Mouse (Mus musculus): ENCODE data around the gene Olfr1274-ps. TPM values are rescaled to one million over a fixed set of nuclear protein-coding genes. Genes with fewer than 3 reads are reported as not detected.
"Not testable (repeated sequence)": the region's sequence is repeated elsewhere in the genome, so short reads cannot be mapped to it uniquely, and the experiment has no call there.

The Olfr1274-ps gene
- total and polyA plus RNA-seq, 3 experiments: not detected

DNA sequence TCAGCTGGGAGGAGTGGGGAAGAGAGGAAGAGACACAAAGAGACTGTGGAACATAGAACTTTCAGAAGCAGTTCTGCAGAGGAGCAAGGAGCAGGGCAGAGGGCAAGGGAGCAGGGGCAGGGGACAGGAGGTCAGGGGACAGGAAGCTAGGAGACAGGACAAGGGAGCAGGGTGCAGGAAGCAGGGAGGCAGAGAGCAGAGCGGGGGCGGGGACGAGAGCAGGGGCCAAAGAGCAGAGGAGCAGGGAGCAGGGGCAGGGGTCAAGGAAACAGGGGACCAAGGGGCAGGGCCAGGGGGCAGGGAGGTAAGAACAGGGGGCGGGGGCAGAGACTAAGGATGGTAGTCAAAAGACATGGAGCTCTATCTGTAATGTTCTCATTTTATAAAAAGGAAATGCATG, 43.3 kb downstream of the Olfr1274-ps start:
- H3K9ac ChIP-seq (ENCODE audit: insufficient read depth, low read depth); H3K4me3 ChIP-seq (replicated peaks in 1 of 3; ENCODE audit: low read depth in 2 of 3, low read length in 2 of 3, poor library complexity in 1 of 3); H3K4me2 ChIP-seq (ENCODE audit: insufficient read depth, low read depth, poor library complexity, severe bottlenecking); H3K36me3 ChIP-seq (replicated peaks in 1 of 2; ENCODE audit: control insufficient read depth in 1 of 2, insufficient read depth in 1 of 2, low read length in 1 of 2); H3K4me1 ChIP-seq (ENCODE audit: control insufficient read depth in 1 of 2, insufficient read depth in 2 of 2); H3K9me3 ChIP-seq (replicated peaks; ENCODE audit: low read length); DNase-seq (ENCODE audit: extremely low read depth); dilution Hi-C loops (cut with MboI; ENCODE audit: extremely low pct_ligation_motif_present, extremely low pct_unique_long_range_greater_than_20kb, low sequenced_read_pairs); H3K79me2 ChIP-seq (replicated peaks; ENCODE audit: control insufficient read depth, extremely low read depth, insufficient read depth, poor library complexity, severe bottlenecking); H3K27ac ChIP-seq (ENCODE audit: insufficient read depth, low read depth); H3K27me3 ChIP-seq (replicated peaks); in situ Hi-C loops (cut with MboI; ENCODE audit: low pct_ligation_motif_present, low pct_unique_long_range_greater_than_20kb, low sequenced_read_pairs): not testable (repeated sequence)

DNA sequence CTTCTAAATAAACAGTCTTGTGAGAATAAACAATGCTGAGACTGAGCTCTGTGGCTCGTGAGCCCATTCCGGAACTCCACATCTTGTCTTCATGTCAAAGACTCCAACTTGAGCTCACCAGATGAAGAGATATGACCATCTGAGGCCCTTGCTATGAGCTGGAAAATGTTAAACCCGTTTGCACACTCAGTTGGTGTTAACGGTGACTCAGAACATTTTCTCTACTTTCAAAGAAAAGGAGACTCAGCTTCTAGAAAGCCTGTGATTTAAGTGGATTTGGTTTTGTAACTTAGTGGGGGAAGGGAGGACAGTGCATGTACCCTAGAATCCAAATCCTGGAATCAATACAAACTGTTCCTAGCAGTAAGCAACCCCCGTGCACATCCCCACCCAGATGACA, 45.3 kb downstream of the Olfr1274-ps start:
- H3K9ac ChIP-seq (ENCODE audit: insufficient read depth, low read depth): no peak overlapping the region
- H3K36me3 ChIP-seq (replicated peaks in 1 of 2; ENCODE audit: control insufficient read depth in 1 of 2, insufficient read depth in 1 of 2, low read length in 1 of 2): peaks cover under 1 to 6% of the 10 kb centered on the region in 2 experiments
- H3K9me3 ChIP-seq (replicated peaks; ENCODE audit: low read length): no peaks in the 10 kb centered on the region
- H3K79me2 ChIP-seq (replicated peaks; ENCODE audit: control insufficient read depth, extremely low read depth, insufficient read depth, poor library complexity, severe bottlenecking): no peaks in the 10 kb centered on the region
- H3K4me3 ChIP-seq (replicated peaks in 1 of 3; ENCODE audit: low read depth in 2 of 3, low read length in 2 of 3, poor library complexity in 1 of 3): no peak overlapping the region
- in situ Hi-C loops (cut with MboI; ENCODE audit: low pct_ligation_motif_present, low pct_unique_long_range_greater_than_20kb, low sequenced_read_pairs): no loop called here
- no peaks in the 10 kb centered on the region for H3K4me1 ChIP-seq (ENCODE audit: control insufficient read depth in 1 of 2, insufficient read depth in 2 of 2)
- dilution Hi-C loops (cut with MboI; ENCODE audit: extremely low pct_ligation_motif_present, extremely low pct_unique_long_range_greater_than_20kb, low sequenced_read_pairs): no loop called here
- DNase-seq (ENCODE audit: extremely low read depth): no peak
- no peak for TF ChIP-seq PAX5 (IDR thresholded peaks at IDR 0.05; ENCODE audit: low read length)
- TF ChIP-seq USF2 (conservative IDR thresholded peaks at IDR 0.05; ENCODE audit: low read depth, low read length): no peak
- no peak for TF ChIP-seq ETS1 (conservative IDR thresholded peaks at IDR 0.05; ENCODE audit: low read depth, low read length)
- TF ChIP-seq CHD2 (IDR thresholded peaks at IDR 0.05; ENCODE audit: low read length): no peak
- TF ChIP-seq MXI1 (IDR thresholded peaks at IDR 0.05; ENCODE audit: low read depth, low read length): no peak
- no peak for TF ChIP-seq IRF4 (IDR thresholded peaks at IDR 0.05; ENCODE audit: low read depth, low read length)
- TF ChIP-seq CHD1 (IDR thresholded peaks at IDR 0.05; ENCODE audit: low read depth, low read length): no peak
- no peak for TF ChIP-seq UBTF (IDR thresholded peaks at IDR 0.05; ENCODE audit: low read depth, low read length)
- TF ChIP-seq KAT2A (IDR thresholded peaks at IDR 0.05; ENCODE audit: insufficient replicate concordance, low read length): no peak
- no peak overlapping the region for H3K4me2 ChIP-seq (ENCODE audit: insufficient read depth, low read depth, poor library complexity, severe bottlenecking)
- no peak overlapping the region for H3K27ac ChIP-seq (ENCODE audit: insufficient read depth, low read depth)
- no peaks in the 10 kb centered on the region for H3K27me3 ChIP-seq (replicated peaks)

DNA sequence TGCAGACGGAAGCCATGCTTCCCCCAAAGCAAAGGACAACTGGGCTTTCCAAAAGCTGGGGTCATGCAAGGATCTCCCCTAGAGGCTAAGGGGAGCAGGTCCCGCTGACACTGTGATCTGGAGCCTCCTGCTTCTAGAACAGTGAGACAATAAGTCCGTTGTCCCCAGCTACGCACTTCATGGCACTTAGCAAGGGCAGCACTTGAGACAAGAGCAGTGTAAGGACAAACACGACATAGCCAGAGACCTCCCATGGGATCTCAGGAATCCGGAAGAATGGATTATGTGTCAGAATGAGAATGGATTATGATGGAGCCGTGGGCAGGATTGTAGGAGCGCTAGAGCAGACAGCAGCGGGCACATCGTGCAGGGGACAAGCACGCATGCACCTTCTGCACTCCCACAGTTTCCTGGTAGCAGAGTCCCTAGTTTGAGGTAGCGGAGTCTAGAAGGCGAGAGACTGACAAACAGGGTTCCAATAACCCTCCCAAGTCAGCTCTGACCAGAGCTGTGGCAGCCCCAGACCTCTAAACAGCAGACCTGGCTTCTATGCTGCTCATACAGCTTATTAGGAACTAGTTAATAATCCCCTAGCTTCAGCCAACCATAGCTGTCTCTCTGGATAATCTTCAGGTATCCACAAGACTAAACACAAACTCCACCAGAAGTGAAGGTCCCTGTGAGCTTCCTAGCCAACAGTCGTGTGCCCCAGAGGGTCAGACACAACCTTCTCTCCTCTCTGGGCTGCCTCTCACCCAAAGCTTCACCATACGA, 50.7 kb downstream of the Olfr1274-ps start:
- TF ChIP-seq CHD1 (IDR thresholded peaks at IDR 0.05; ENCODE audit: low read depth, low read length): no peak
- TF ChIP-seq MAZ (IDR thresholded peaks at IDR 0.05; ENCODE audit: low read depth, low read length): no peak
- TF ChIP-seq E2F4 (IDR thresholded peaks at IDR 0.05; ENCODE audit: insufficient replicate concordance, low read depth, low read length): no peak
- DNase-seq (ENCODE audit: extremely low read depth): no peak
- Histone ChIP-seq H3K4me2 (ENCODE audit: insufficient read depth, low read depth, poor library complexity, severe bottlenecking) (no peak overlapping the region), H3K4me1 (ENCODE audit: control insufficient read depth in 1 of 2, insufficient read depth in 2 of 2) (no peaks in the 10 kb centered on the region), H3K36me3 (replicated peaks in 1 of 2; ENCODE audit: control insufficient read depth in 1 of 2, insufficient read depth in 1 of 2, low read length in 1 of 2) (peaks cover 37 to 48% of the 10 kb centered on the region in 2 experiments), H3K9ac (ENCODE audit: insufficient read depth, low read depth) (no peak overlapping the region), H3K4me3 (replicated peaks in 1 of 3; ENCODE audit: low read depth in 2 of 3, low read length in 2 of 3, poor library complexity in 1 of 3) (no peak overlapping the region), H3K79me2 (replicated peaks; ENCODE audit: control insufficient read depth, extremely low read depth, insufficient read depth, poor library complexity, severe bottlenecking) (no peaks in the 10 kb centered on the region), H3K9me3 (replicated peaks; ENCODE audit: low read length) (no peaks in the 10 kb centered on the region), H3K27me3 (replicated peaks) (no peaks in the 10 kb centered on the region), H3K27ac (ENCODE audit: insufficient read depth, low read depth) (no peak overlapping the region)
- in situ Hi-C loops (cut with MboI; ENCODE audit: low pct_ligation_motif_present, low pct_unique_long_range_greater_than_20kb, low sequenced_read_pairs): no loop called here
- dilution Hi-C loops (cut with MboI; ENCODE audit: extremely low pct_ligation_motif_present, extremely low pct_unique_long_range_greater_than_20kb, low sequenced_read_pairs): no loop called here
